Mouse (Mus musculus): Measurements from ENCODE around the gene 2310003L06Rik. TPM values are rescaled to one million over a fixed set of nuclear protein-coding genes. Genes with fewer than 3 reads are reported as not detected.

Gene 2310003L06Rik
- polyA plus RNA-seq, 1 experiment = not detected

DNA sequence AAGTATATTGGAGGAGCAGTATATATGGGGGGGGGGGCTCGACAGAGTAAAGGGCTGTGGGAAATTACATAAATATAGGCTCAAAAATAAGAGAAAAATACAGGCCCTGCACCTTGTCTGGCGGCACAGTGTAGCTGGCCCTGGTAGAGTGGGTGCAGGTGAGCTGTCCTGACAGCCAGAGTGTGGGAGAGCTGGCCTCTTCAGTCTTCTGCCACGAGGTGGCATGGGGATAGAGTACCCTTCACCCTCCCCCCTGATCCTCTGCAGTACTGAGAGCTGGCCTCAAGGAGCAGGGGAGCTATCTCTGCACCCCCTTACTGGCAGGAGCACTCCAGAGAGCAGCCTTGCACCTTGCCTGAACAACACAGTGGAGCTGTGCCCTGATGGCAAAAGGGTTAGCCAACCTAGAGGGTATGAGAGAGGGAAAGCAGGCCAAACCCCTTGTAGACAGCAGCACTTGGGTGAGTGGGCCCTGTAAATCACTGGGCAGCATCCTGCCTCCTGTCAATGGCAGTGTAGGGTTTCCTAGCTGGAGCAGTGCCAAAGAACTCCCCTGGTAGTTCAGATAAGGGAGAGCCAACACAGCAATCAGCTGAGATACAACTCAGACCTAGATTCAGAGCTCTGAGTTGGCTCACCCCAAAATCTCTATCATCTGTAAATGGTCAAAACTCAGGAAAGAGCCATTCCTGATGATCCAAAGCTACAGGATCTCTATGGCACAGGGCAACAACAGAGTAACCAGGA, 13.4 kb downstream of the 2310003L06Rik start:
- Histone ChIP-seq H3K27me3 (ENCODE audit: control insufficient read depth, insufficient read depth, low read length) (no peaks in the 10 kb centered on the region), H3K27ac (ENCODE audit: insufficient read depth, low read length) (no peak overlapping the region), H3K4me1 (ENCODE audit: control insufficient read depth, insufficient read depth, insufficient read length) (no peaks in the 10 kb centered on the region), H3K36me3 (ENCODE audit: control insufficient read depth, insufficient read depth, low read length) (no peaks in the 10 kb centered on the region), H3K4me3 (ENCODE audit: extremely low read depth, insufficient read depth, insufficient read length) (no peak overlapping the region)
- 49% methylated on average over 3 of the region's 3 CpGs for WGBS
- TF ChIP-seq CTCF (IDR thresholded peaks at IDR 0.05; ENCODE audit: extremely low read depth, insufficient read depth, insufficient read length, insufficient replicate concordance) = no peak
- TF ChIP-seq POLR2A (IDR thresholded peaks at IDR 0.05; ENCODE audit: low read depth, low read length) = no peak
- DNase-seq (ENCODE audit: low read depth in 1 of 2, low spot score in 2 of 2) = no peak

GRCm38 (mm10) chr5:88002249-88002648, 33.0 kb downstream of the 2310003L06Rik start, which contains the start of gene Smr3a:
Gene Smr3a, plus strand, starts transcription at chr5:88002549.
- H3K27ac ChIP-seq (ENCODE audit: insufficient read depth, low read length) = no peak within 1 kb of the TSS
- H3K4me1 ChIP-seq (ENCODE audit: control insufficient read depth, insufficient read depth, insufficient read length) = no peaks in the 10 kb centered on the region
- no peaks in the 10 kb centered on the region for H3K27me3 ChIP-seq (ENCODE audit: control insufficient read depth, insufficient read depth, low read length)
- DNase-seq (ENCODE audit: low read depth in 1 of 2, low spot score in 2 of 2) = no peak
- H3K4me3 ChIP-seq (ENCODE audit: extremely low read depth, insufficient read depth, insufficient read length) = no peak within 1 kb of the TSS
- 86% methylated on average over 3 of the region's 3 CpGs for WGBS
- H3K36me3 ChIP-seq (ENCODE audit: control insufficient read depth, insufficient read depth, low read length) = no peaks in the 10 kb centered on the region
- TF ChIP-seq CTCF (IDR thresholded peaks at IDR 0.05; ENCODE audit: extremely low read depth, insufficient read depth, insufficient read length, insufficient replicate concordance) (no peak), POLR2A (IDR thresholded peaks at IDR 0.05; ENCODE audit: low read depth, low read length) (no peak)

DNA sequence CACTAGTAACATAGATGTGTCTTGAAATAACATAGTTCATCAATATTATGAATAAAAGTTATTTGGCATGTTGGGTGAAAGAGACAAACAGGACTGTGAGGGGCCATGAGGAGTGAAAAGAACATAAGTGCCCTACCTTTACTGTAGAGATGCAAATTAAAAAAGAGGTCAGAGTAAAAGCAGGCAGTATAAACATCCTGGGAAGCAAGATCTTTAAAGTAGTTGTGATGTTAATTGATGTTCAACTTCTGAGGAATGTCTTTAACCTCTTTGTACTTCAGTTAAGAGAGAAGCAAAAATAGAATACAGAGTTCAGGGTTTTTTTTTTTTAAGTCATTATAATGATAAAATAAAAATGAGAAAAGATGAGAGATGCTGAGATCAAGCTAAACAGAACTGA, 36.0 kb downstream of the 2310003L06Rik start:
- Histone ChIP-seq H3K36me3 (ENCODE audit: control insufficient read depth, insufficient read depth, low read length) (no peaks in the 10 kb centered on the region), H3K27ac (ENCODE audit: insufficient read depth, low read length) (no peak overlapping the region), H3K4me3 (ENCODE audit: extremely low read depth, insufficient read depth, insufficient read length) (no peak overlapping the region), H3K4me1 (ENCODE audit: control insufficient read depth, insufficient read depth, insufficient read length) (no peaks in the 10 kb centered on the region), H3K27me3 (ENCODE audit: control insufficient read depth, insufficient read depth, low read length) (no peaks in the 10 kb centered on the region)
- no peak for DNase-seq (ENCODE audit: low read depth in 1 of 2, low spot score in 2 of 2)
- no peak for TF ChIP-seq CTCF (IDR thresholded peaks at IDR 0.05; ENCODE audit: extremely low read depth, insufficient read depth, insufficient read length, insufficient replicate concordance)
- TF ChIP-seq POLR2A (IDR thresholded peaks at IDR 0.05; ENCODE audit: low read depth, low read length) = no peak

Other genes with a start within 250 kb of the 2310003L06Rik start
- gene Csn1s2a, start 194.9 kb upstream of the 2310003L06Rik start, polyA plus RNA-seq (2012; rRNA removed) = not detected in 2 replicates
- gene Csn1s2b, start 161.4 kb upstream of the 2310003L06Rik start, polyA plus RNA-seq (2012; rRNA removed) = not detected in 2 replicates
- not detected in 2 replicates for gene Prr27, start 143.8 kb upstream of the 2310003L06Rik start, polyA plus RNA-seq (2012; rRNA removed)
- gene Odam, start 84.4 kb upstream of the 2310003L06Rik start, polyA plus RNA-seq (2012; rRNA removed) = not detected in 2 replicates
- gene Csn3, start 43.9 kb upstream of the 2310003L06Rik start, polyA plus RNA-seq (2012; rRNA removed) = not detected in 2 replicates
- not detected in 2 replicates for gene Gm28434, start 58 bp downstream of the 2310003L06Rik start, polyA plus RNA-seq (2012; rRNA removed)
- not detected in 2 replicates for gene Cabs1, start 10.0 kb downstream of the 2310003L06Rik start, polyA plus RNA-seq (2012; rRNA removed)
- not detected in 2 replicates for gene Smr3a, start 33.1 kb downstream of the 2310003L06Rik start, polyA plus RNA-seq (2012; rRNA removed)
- not detected in 2 replicates for gene Smr2, start 117.1 kb downstream of the 2310003L06Rik start, polyA plus RNA-seq (2012; rRNA removed)
- gene Gm11116, start 142.1 kb downstream of the 2310003L06Rik start, polyA plus RNA-seq (2012; rRNA removed) = not detected in 2 replicates
- gene Gm11115, start 184.6 kb downstream of the 2310003L06Rik start, polyA plus RNA-seq (2012; rRNA removed) = not detected in 2 replicates